Mouse (Mus musculus) stomach, postnatal 0 days (tissue): Measurements from ENCODE around the gene Fastkd5.

Experiments
- CTCF ChIP-seq: IDR thresholded peaks from 2 replicates; pipeline ENCODE4 v1.5.1; 2016; ENCODE audit warnings: antibody characterized with exemption, low read depth, mild to moderate bottlenecking, moderate library complexity
- EP300 ChIP-seq: optimal IDR thresholded peaks from 2 replicates; pipeline ENCODE3; 2016; ENCODE audit warnings: antibody characterized with exemption

GRCm38 (mm10) chr2:130568921-130569320, 60.9 kb downstream of the Fastkd5 start:
- no peak for TF ChIP-seq EP300
- no peak for TF ChIP-seq CTCF
